Mouse (Mus musculus) sigmoid colon, adult 10 weeks (tissue): ENCODE results near the gene Cyp2c50. TPM values are rescaled to one million over a fixed set of nuclear protein-coding genes. Genes with fewer than 3 reads are reported as not detected.

Experiments
- polyA plus RNA-seq: library from polyadenylated mRNA; stranded (reverse); fragments of 350-450 nt; fragmentation: Illumina TruSeq; extraction: RNeasy Lipid Tissue Mini Kit (QIAGEN cat#74804); gene quantifications from one replicate; pipeline ENCODE4 v1.2.3, GENCODE M21; 2014; ENCODE audit warnings: low read depth, low replicate concordance

Gene Cyp2c50
- polyA plus RNA-seq: not detected

DNA sequence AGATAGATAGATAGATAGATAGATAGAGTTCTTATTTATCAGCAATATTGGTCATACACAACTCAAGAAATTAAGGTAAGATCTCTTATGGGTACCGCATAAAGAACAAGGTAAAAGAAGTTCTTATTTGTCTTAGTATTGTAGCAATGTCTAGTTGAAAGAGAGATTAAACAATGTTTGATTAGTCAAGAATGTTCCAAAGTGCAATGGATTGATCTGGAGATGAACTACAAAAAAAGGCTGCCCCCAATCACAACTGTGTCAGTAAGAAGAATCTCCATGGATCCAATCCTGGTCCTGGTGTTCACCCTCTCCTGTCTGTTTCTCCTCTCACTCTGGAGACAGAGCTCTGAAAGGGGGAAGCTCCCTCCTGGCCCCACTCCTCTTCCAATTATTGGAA is at the start of gene Cyp2c50:
TSS of gene Cyp2c50 (plus strand) at position 268 of the 400 bp plus-strand sequence.

DNA sequence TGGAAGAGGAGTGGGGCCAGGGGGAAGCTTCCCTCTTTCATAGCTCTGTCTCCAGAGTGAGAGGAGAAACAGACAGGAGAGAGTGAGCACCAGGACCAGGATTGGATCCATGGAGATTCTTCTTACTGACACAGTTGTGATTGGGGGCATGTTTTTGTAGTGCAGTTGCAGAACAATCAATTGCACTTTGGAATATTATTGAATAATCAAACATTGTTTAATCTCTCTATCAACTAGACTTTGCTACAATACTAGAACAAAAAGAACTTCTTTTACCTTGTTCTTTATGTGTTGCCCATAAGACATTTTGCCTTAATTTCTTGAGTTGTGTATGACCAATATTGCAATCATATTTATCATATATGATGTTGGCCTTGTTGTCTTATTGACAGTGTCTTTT is 15.8 kb upstream of the Cyp2c50 start, which contains the start of gene Cyp2c54:
TSS of gene Cyp2c54 (minus strand) at position 127 of the 400 bp plus-strand sequence.

Other genes with a start within 250 kb of the Cyp2c50 start
- gene Cyp2c69, start 202.9 kb upstream of the Cyp2c50 start, polyA plus RNA-seq: 9.2 TPM
- gene Cyp2c37, start 97.3 kb upstream of the Cyp2c50 start, polyA plus RNA-seq: not detected
- gene Cyp2c54, start 15.9 kb upstream of the Cyp2c50 start, polyA plus RNA-seq: not detected
- 2.0 TPM for gene Cyp2c70, start 97.6 kb downstream of the Cyp2c50 start, polyA plus RNA-seq
- gene Pdlim1, start 182.2 kb downstream of the Cyp2c50 start, polyA plus RNA-seq: 93.2 TPM